In the genomic region with DNA sequence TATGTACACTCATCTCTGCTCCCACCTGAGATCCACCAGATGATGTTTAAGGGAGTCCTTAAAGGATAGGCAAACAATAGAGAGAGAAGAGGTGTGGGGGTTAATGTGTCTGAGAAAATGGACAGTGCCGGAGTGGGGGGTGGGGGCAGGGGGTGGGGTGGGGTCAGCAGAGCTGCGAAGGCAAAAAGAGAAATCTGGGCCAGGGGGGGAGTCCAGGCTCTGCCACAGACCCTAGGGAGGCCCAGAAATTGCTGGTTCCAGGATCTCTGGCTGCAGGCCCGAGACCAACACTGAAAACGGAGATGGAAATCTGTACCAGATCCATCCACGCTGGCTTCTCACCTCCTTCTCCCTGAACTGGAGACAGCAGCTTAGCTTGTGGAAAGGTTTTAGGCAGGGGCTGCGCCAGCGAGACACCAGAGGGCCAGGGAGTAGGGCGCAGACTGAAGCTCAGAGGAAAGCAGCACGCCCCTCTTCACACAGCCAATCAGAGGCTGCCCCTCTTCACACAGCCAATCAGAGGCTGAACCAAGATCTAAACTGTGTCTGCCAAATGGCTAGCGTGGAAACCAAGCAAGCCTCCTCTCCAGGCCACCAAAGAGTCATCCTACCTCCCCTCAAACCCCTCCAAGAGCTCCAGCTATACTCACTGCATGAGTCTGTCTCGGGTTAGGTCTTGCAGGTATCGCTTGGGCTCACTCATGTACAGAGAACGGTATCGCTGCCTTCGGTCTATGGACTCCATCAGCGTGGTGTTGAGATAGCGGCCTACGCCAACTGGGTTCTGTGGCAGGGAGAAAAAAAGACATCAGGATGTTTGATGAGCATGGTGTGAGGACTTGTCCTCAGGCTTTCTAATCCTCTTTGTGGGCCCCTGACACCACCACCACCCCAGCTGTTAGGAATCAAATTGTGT, we compare ENCODE assay signal across 9 mouse cellular contexts. TPM values are rescaled to one million over a fixed set of nuclear protein-coding genes. Genes with fewer than 3 reads are reported as not detected.
DNase-seq lines count a peak whose midpoint lies in the region; ATAC-seq and TF ChIP-seq lines count a peak whose summit lies in the region.
"Had no signal": no experiment of that assay in that cellular context is flagged by ENCODE, and none has a peak within 500 bp of the region (broad histone marks: within the 10 kb centered on the region; RNA-seq: fewer than 3 reads in every experiment).

No protein-coding gene starts in this region.

- DNase-seq in heart, postnatal 0 days (ENCODE audit: low spot score), result no peak
- no peak for DNase-seq in heart, postnatal 36 days
- peak; percentile 64 for DNase-seq in embryonic facial prominence, embryonic 10.5 days (ENCODE audit: low spot score)
- DNase-seq in neural tube, embryonic 11.5 days (ENCODE audit: low spot score), result peak; percentile 64
- DNase-seq in urinary bladder, postnatal 36 days (ENCODE audit: low spot score in 2 of 2), result no peak
- DNase-seq in spleen, postnatal 10 days (ENCODE audit: low spot score in 2 of 2), result no peak
- no peak for DNase-seq in ovary, postnatal 36 days (ENCODE audit: low spot score)

- no peaks in the 10 kb centered on the region for H3K4me1 ChIP-seq in heart, postnatal 0 days (ENCODE audit: control insufficient read depth, insufficient read depth)
- peaks cover 6% of the 10 kb centered on the region for H3K4me1 ChIP-seq in embryonic facial prominence, embryonic 10.5 days
- no peaks in the 10 kb centered on the region for H3K4me1 ChIP-seq in intestine, postnatal 0 days (replicated peaks; ENCODE audit: control insufficient read depth, insufficient read depth, low read length)
- no peaks in the 10 kb centered on the region for H3K4me1 ChIP-seq in neural tube, embryonic 11.5 days (ENCODE audit: control insufficient read depth, insufficient read depth, low read length)

- peak; percentile 63; the same call in 1 of the 2 replicates for ATAC-seq in heart, postnatal 0 days (ENCODE audit: insufficient read depth, low read depth)
- peak; percentile 56; the same call in 1 of the 2 replicates for ATAC-seq in intestine, postnatal 0 days
- peak; percentile 94 for ATAC-seq in neural tube, embryonic 11.5 days (ENCODE audit: insufficient read depth, low FRiP score, low TSS enrichment)

- H3K9me3 ChIP-seq in heart, postnatal 0 days (replicated peaks; ENCODE audit: control insufficient read depth, low read length), result no peaks in the 10 kb centered on the region
- H3K9me3 ChIP-seq in embryonic facial prominence, embryonic 10.5 days, result no peaks in the 10 kb centered on the region
- H3K9me3 ChIP-seq in intestine, postnatal 0 days (ENCODE audit: control insufficient read depth), result peaks cover 3% of the 10 kb centered on the region; the same call in 1 of the 2 replicates
- no peaks in the 10 kb centered on the region for H3K9me3 ChIP-seq in neural tube, embryonic 11.5 days (ENCODE audit: control insufficient read depth, low read length)

- WGBS in heart, postnatal 0 days, result 39% methylated on average over 18 of the region's 18 CpGs
- 41% methylated on average over 18 of the region's 18 CpGs for WGBS in embryonic facial prominence, embryonic 10.5 days
- WGBS in intestine, postnatal 0 days, result 40% methylated on average over 18 of the region's 18 CpGs
- WGBS in neural tube, embryonic 11.5 days, result 42% methylated on average over 18 of the region's 18 CpGs

- TF ChIP-seq CTCF in heart, postnatal 0 days (IDR thresholded peaks at IDR 0.05; ENCODE audit: low read depth), result no peak
- TF ChIP-seq CTCF in intestine, postnatal 0 days (IDR thresholded peaks at IDR 0.05; ENCODE audit: low read depth), result no peak

- intact Hi-C loops in heart, postnatal 36 days (cut with DNase I), result no loop called here

- H3K36me3 ChIP-seq in heart, postnatal 0 days (replicated peaks; ENCODE audit: control insufficient read depth, insufficient read depth, low read length), result no peaks in the 10 kb centered on the region
- no peaks in the 10 kb centered on the region for H3K36me3 ChIP-seq in embryonic facial prominence, embryonic 10.5 days (replicated peaks)
- H3K36me3 ChIP-seq in intestine, postnatal 0 days (ENCODE audit: control insufficient read depth, insufficient read depth), result no peaks in the 10 kb centered on the region
- H3K36me3 ChIP-seq in neural tube, embryonic 11.5 days (ENCODE audit: control insufficient read depth, insufficient read depth, low read length), result no peaks in the 10 kb centered on the region

- H3K9ac ChIP-seq in heart, postnatal 0 days (replicated peaks; ENCODE audit: low read depth, low read length), result no peak overlapping the region
- no peak overlapping the region for H3K9ac ChIP-seq in intestine, postnatal 0 days (ENCODE audit: low read depth, low read length)
- H3K9ac ChIP-seq in neural tube, embryonic 11.5 days (ENCODE audit: low read length), result no peak overlapping the region

- peak overlapping the region; percentile 37; the same call in 1 of the 2 replicates for H3K4me2 ChIP-seq in heart, postnatal 0 days (ENCODE audit: low read depth, low read length)
- 0 out of 2 replicates have a peak overlapping the region, but pooled peaks have one; percentile 21 for H3K4me2 ChIP-seq in intestine, postnatal 0 days (replicated peaks; ENCODE audit: low read depth)
- H3K4me2 ChIP-seq in neural tube, embryonic 11.5 days (ENCODE audit: low read depth), result peak overlapping the region; percentile 30

- H3K27ac ChIP-seq in heart, postnatal 0 days (ENCODE audit: low read depth), result no peak overlapping the region
- H3K27ac ChIP-seq in embryonic facial prominence, embryonic 10.5 days (replicated peaks), result peak overlapping the region; percentile 55
- no peak overlapping the region for H3K27ac ChIP-seq in intestine, postnatal 0 days (ENCODE audit: low read depth, low read length)
- H3K27ac ChIP-seq in neural tube, embryonic 11.5 days (ENCODE audit: low read depth, low read length), result no peak overlapping the region

- no peaks in the 10 kb centered on the region for H3K27me3 ChIP-seq in heart, postnatal 0 days (ENCODE audit: control insufficient read depth, insufficient read depth, low read length)
- no peaks in the 10 kb centered on the region for H3K27me3 ChIP-seq in embryonic facial prominence, embryonic 10.5 days (replicated peaks; ENCODE audit: low read depth, poor library complexity, severe bottlenecking)
- H3K27me3 ChIP-seq in intestine, postnatal 0 days (replicated peaks; ENCODE audit: control insufficient read depth, insufficient read depth, low read length), result no peaks in the 10 kb centered on the region
- no peaks in the 10 kb centered on the region for H3K27me3 ChIP-seq in neural tube, embryonic 11.5 days (ENCODE audit: control insufficient read depth, insufficient read depth, low read length)

- no peak for TF ChIP-seq EP300 in heart, postnatal 0 days (IDR thresholded peaks at IDR 0.05; ENCODE audit: low read depth)

- no peak overlapping the region for H3K4me3 ChIP-seq in heart, postnatal 0 days (ENCODE audit: low read depth, low read length)
- H3K4me3 ChIP-seq in embryonic facial prominence, embryonic 10.5 days, result peak overlapping the region; percentile 39
- no peak overlapping the region for H3K4me3 ChIP-seq in intestine, postnatal 0 days (ENCODE audit: low read depth, low read length)
- no peak overlapping the region for H3K4me3 ChIP-seq in neural tube, embryonic 11.5 days (ENCODE audit: low read depth, low read length)

RNA-seq across cellular contexts. Expression of gene Lexm, which starts 10.1 kb away (rescaled TPM):
- total RNA-seq in heart, postnatal 0 days (2014; rRNA removed; ENCODE audit: low replicate concordance), result not detected in 2 replicates
- polyA plus RNA-seq in heart, postnatal 0 days (2015; fragmentation: Nextera tagmentation; extraction: Ambion mirVana), result not detected in 2 replicates
- total RNA-seq in heart, postnatal 36 days (2021), result not detected
- 0.52 TPM in 1 of 2 replicates, not detected in the other for polyA plus RNA-seq in embryonic facial prominence, embryonic 10.5 days (2016; fragmentation: Nextera tagmentation; extraction: Ambion mirVana)
- not detected in 2 replicates for polyA plus RNA-seq in intestine, postnatal 0 days (2015; fragmentation: Nextera tagmentation; extraction: Ambion mirVana)
- 0.20 and 0.27 TPM in 2 replicates for polyA plus RNA-seq in neural tube, embryonic 11.5 days (2014; fragmentation: Nextera tagmentation; extraction: Ambion mirVana)
- polyA plus RNA-seq: spleen, adult 2 months had no signal

RNA-seq across cellular contexts. Expression of gene Ttc22, which starts 15.3 kb away (rescaled TPM):
- total RNA-seq in heart, postnatal 0 days (2014; rRNA removed; ENCODE audit: low replicate concordance), result 0.73 TPM in 1 of 2 replicates, not detected in the other
- polyA plus RNA-seq in heart, postnatal 0 days (2015; fragmentation: Nextera tagmentation; extraction: Ambion mirVana), result 0.25 and 0.38 TPM in 2 replicates
- not detected for total RNA-seq in heart, postnatal 36 days (2021)
- not detected in 2 replicates for polyA plus RNA-seq in embryonic facial prominence, embryonic 10.5 days (2016; fragmentation: Nextera tagmentation; extraction: Ambion mirVana)
- 61.9 and 66.4 TPM in 2 replicates for polyA plus RNA-seq in intestine, postnatal 0 days (2015; fragmentation: Nextera tagmentation; extraction: Ambion mirVana)
- polyA plus RNA-seq in neural tube, embryonic 11.5 days (2014; fragmentation: Nextera tagmentation; extraction: Ambion mirVana), result 0.36 and 0.39 TPM in 2 replicates

RNA-seq across cellular contexts. Expression of gene Pars2, which starts 44.0 kb away (rescaled TPM):
- 12.3 and 46.3 TPM in 2 replicates for total RNA-seq in heart, postnatal 0 days (2014; rRNA removed; ENCODE audit: low replicate concordance)
- 6.6 and 7.2 TPM in 2 replicates for polyA plus RNA-seq in heart, postnatal 0 days (2015; fragmentation: Nextera tagmentation; extraction: Ambion mirVana)
- total RNA-seq in heart, postnatal 36 days (2021), result 1 to 10 TPM; 3.2 to 5.6 TPM
- polyA plus RNA-seq in embryonic facial prominence, embryonic 10.5 days (2016; fragmentation: Nextera tagmentation; extraction: Ambion mirVana), result 16.3 and 17.0 TPM in 2 replicates
- polyA plus RNA-seq in intestine, postnatal 0 days (2015; fragmentation: Nextera tagmentation; extraction: Ambion mirVana), result 6.7 TPM in 2 replicates
- polyA plus RNA-seq in neural tube, embryonic 11.5 days (2014; fragmentation: Nextera tagmentation; extraction: Ambion mirVana), result 11.5 and 12.5 TPM in 2 replicates

RNA-seq across cellular contexts. Expression of gene Dhcr24, which starts 46.1 kb away (rescaled TPM):
- 41.8 and 43.2 TPM in 2 replicates for total RNA-seq in heart, postnatal 0 days (2014; rRNA removed; ENCODE audit: low replicate concordance)
- polyA plus RNA-seq in heart, postnatal 0 days (2015; fragmentation: Nextera tagmentation; extraction: Ambion mirVana), result 1.7 and 1.9 TPM in 2 replicates
- 1 to 10 TPM; 1.4 to 2.3 TPM for total RNA-seq in heart, postnatal 36 days (2021)
- polyA plus RNA-seq in embryonic facial prominence, embryonic 10.5 days (2016; fragmentation: Nextera tagmentation; extraction: Ambion mirVana), result 10.2 TPM in 2 replicates
- 6.5 and 7.9 TPM in 2 replicates for polyA plus RNA-seq in intestine, postnatal 0 days (2015; fragmentation: Nextera tagmentation; extraction: Ambion mirVana)
- polyA plus RNA-seq in neural tube, embryonic 11.5 days (2014; fragmentation: Nextera tagmentation; extraction: Ambion mirVana), result 28.2 and 30.4 TPM in 2 replicates

Comparison
In these comparisons a context has a peak if more than half of its experiments do, and no peak if none do; other contexts are left out.
1. DNase-seq: peak in embryonic facial prominence, embryonic 10.5 days (single experiment) and neural tube, embryonic 11.5 days (single experiment); none in heart, postnatal 0 days (single experiment), heart, postnatal 36 days (0 of 2), urinary bladder, postnatal 36 days (0 of 2), spleen, postnatal 10 days (0 of 2) and ovary, postnatal 36 days (single experiment).
2. RNA of gene Ttc22, which starts 15.3 kb away (polyA plus RNA-seq): 61.9 to 66.4 TPM in intestine, postnatal 0 days; 0.36 to 0.39 TPM in neural tube, embryonic 11.5 days, 0.25 to 0.38 TPM in heart, postnatal 0 days and not detected in embryonic facial prominence, embryonic 10.5 days; every median in the first group is over 10 times any median in the second.
3. Peak in every context shown above with its lines, with median percentiles within 50 percentile points of each other: ATAC-seq and H3K4me2 ChIP-seq.